Mouse (Mus musculus) heart, adult 10 weeks (tissue): ENCODE data around the gene Ppp1r14a. TPM values are rescaled to one million over a fixed set of nuclear protein-coding genes. Genes with fewer than 3 reads are reported as not detected.

Experiments used
- polyA plus RNA-seq: library from polyadenylated mRNA; stranded (reverse); fragments of 350-450 nt; fragmentation: Illumina TruSeq; extraction: RNeasy Lipid Tissue Mini Kit (QIAGEN cat#74804); gene quantifications from one replicate; pipeline ENCODE4 v1.2.3, GENCODE M21; 2014; ENCODE audit warnings: low read depth, low replicate concordance

Gene Ppp1r14a
- 10.0 TPM for polyA plus RNA-seq

GRCm38 (mm10) chr7:29288942-29289638 lies at the start of gene Ppp1r14a:
TSS of gene Ppp1r14a (plus strand) at chr7:29289308.

DNA sequence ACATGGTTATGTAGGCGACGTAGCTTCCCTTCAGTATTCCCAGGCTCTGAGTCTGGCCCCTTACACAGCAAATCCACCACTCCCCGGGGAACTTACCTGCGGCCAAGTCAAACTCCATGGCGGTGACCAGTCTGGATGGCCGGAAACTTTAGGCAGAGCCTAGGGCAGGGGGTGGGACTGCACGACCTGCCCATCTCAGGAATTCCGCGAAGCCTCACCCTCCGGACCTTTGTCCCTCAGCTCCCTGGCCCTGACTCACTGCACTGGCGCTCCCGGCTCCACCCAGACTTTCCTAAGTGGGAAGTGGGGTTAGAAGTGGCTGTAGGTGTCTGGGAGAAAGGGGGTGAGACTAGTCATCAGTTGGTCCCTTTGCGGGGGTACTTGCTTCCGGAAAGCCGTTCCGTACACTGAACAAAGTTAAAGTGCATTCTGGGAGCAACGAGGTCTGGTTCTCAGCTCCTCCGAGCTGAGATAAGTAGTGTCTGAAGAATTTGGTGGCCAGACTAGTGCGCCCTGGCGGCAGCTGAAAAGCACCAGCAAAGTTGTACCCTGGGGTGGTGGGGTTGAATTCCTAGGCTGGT lies 40.8 kb upstream of the Ppp1r14a start, which contains the start of gene 2200002D01Rik:
TSS of gene 2200002D01Rik (minus strand) at position 206 of the 581 bp plus-strand sequence.

DNA sequence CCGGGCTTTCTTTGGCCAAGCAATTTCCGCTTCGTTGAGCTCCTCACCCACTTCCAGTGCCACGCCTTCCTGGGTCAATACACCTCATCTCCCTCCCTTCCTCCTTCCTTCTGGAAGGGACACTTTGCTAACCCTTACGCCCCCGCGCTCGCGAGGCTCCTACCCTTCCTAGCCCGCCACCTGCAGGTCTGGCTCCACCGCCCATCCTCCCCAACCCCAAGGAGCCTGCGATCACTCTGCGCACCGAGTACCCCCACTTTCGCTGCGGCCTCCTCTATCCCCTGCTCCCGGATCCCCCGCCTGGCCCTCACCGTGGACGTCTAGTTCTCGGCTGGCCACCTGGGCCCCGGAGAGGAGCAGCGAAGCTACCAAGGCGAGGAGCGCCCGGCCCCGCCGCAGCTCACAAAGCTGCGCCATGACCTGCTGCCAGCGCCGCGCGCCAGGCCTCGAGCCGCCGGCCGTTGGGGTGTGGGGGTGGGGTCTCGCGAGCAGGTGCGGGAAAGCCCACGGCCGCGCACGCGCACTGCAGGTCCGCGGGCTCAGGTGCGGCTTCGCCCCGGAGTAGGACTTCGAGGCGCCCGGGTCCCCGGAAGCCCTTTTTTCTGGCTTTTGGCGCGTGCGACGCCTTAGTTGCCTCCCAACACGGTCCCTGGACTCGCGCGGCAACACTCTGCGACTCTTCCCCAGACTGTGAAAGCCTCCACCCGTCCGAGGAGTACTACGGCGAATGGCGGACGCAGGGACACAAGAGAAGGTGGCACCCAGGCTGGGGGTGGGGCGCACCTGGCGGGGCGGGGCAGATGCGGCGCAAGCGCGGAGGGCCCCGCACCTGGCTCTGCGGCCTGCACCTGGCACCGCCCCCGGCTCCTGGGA lies 7.7 kb upstream of the Ppp1r14a start, which contains the start of gene Spint2:
TSS of gene Spint2 (minus strand) at position 712 of the 873 bp plus-strand sequence.

DNA sequence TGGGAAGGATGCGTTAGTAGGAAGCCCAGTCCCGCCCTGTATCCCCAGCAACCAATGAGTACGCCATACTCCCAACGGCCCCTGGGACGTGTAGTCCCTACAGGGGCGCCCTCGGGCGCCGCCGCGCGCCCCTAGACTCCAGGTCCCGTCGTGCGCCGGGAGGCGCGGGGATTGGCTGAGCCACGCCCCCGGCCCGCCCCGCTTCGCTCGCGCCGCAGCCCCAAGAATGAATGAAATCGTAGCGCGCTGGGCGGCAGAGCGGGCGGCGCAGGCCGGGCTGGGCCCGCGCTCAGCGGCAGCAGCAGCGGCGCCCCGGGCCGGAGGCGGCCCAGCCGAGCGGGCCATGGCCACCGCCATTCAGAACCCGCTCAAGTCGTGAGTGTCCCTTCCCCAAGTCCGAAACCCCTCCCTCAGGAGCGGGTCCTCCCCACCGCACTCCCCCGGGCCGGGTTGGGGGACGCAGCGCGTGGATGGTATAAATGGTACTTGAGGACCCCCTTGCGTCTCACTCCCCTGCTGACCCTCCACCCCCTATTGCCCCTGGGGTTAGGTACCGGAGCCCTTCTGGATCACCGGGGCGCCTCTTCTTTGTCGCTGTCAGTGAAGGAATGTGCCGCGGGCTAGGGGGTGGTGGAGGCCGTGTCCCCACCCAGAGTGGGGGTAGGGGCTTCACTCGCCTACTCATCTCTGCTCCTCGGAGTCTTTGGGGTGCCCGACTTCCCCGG lies 14.8 kb downstream of the Ppp1r14a start, which contains the start of gene Dpf1:
TSS of gene Dpf1 (plus strand) at position 214 of the 725 bp plus-strand sequence.

Other genes with a start within 250 kb of the Ppp1r14a start
- gene Ryr1, start 164.1 kb upstream of the Ppp1r14a start, polyA plus RNA-seq, result 0.05 TPM
- 1.8 TPM for gene Rasgrp4, start 154.5 kb upstream of the Ppp1r14a start, polyA plus RNA-seq
- 18.9 TPM for gene Fam98c, start 133.1 kb upstream of the Ppp1r14a start, polyA plus RNA-seq
- not detected for gene Ggn, start 119.1 kb upstream of the Ppp1r14a start, polyA plus RNA-seq
- gene Spred3, start 118.9 kb upstream of the Ppp1r14a start, polyA plus RNA-seq, result 1.6 TPM
- gene Psmd8, start 108.6 kb upstream of the Ppp1r14a start, polyA plus RNA-seq, result 131 TPM
- gene Catsperg1, start 75.3 kb upstream of the Ppp1r14a start, polyA plus RNA-seq, result 0.50 TPM
- 3.4 TPM for gene Kcnk6, start 56.8 kb upstream of the Ppp1r14a start, polyA plus RNA-seq
- gene Yif1b, start 51.0 kb upstream of the Ppp1r14a start, polyA plus RNA-seq, result 70.6 TPM
- gene 2200002D01Rik, start 40.8 kb upstream of the Ppp1r14a start, polyA plus RNA-seq, result 3.1 TPM
- gene Spint2, start 7.4 kb upstream of the Ppp1r14a start, polyA plus RNA-seq, result 34.7 TPM
- gene Dpf1, start 14.6 kb downstream of the Ppp1r14a start, polyA plus RNA-seq, result 0.47 TPM
- 5.6 TPM for gene Sipa1l3, start 229.3 kb downstream of the Ppp1r14a start, polyA plus RNA-seq